Mouse (Mus musculus): ENCODE results near the gene Exosc6. TPM values are rescaled to one million over a fixed set of nuclear protein-coding genes. Genes with fewer than 3 reads are reported as not detected.

Gene Exosc6
- polyA plus RNA-seq, 1 experiment: 11.4 TPM

Small RNA genes lying within 50 kb of the gene (microRNA-seq; reads per million reads assigned to microRNA genes)
- gene Gm24103 (ENCODE audit: borderline microRNAs expressed) (not detected), gene Mir3473d (ENCODE audit: borderline microRNAs expressed) (4.1 reads per million, percentile 50 among the genes with 10 or more reads in this experiment)

Other genes with a start within 250 kb of the Exosc6 start
- 36.9 TPM for gene Cog4, start 209.7 kb upstream of the Exosc6 start, polyA plus RNA-seq (2012; fragmentation: generic; extraction: Trizol)
- gene Sf3b3, start 209.6 kb upstream of the Exosc6 start, polyA plus RNA-seq (2012; fragmentation: generic; extraction: Trizol): 91.8 TPM
- gene Fuk, start 153.9 kb upstream of the Exosc6 start, polyA plus RNA-seq (2012; fragmentation: generic; extraction: Trizol): 6.4 TPM
- 23.3 TPM for gene St3gal2, start 136.4 kb upstream of the Exosc6 start, polyA plus RNA-seq (2012; fragmentation: generic; extraction: Trizol)
- 44.0 TPM for gene Ddx19a, start 58.5 kb upstream of the Exosc6 start, polyA plus RNA-seq (2012; fragmentation: generic; extraction: Trizol)
- 5.6 TPM for gene Ddx19b, start 24.6 kb upstream of the Exosc6 start, polyA plus RNA-seq (2012; fragmentation: generic; extraction: Trizol)
- 152 TPM for gene Aars, start 23.2 kb upstream of the Exosc6 start, polyA plus RNA-seq (2012; fragmentation: generic; extraction: Trizol)
- not detected for gene Clec18a, start 36.1 kb downstream of the Exosc6 start, polyA plus RNA-seq (2012; fragmentation: generic; extraction: Trizol)
- gene Pdpr, start 38.3 kb downstream of the Exosc6 start, polyA plus RNA-seq (2012; fragmentation: generic; extraction: Trizol): 5.2 TPM
- gene Glg1, start 202.9 kb downstream of the Exosc6 start, polyA plus RNA-seq (2012; fragmentation: generic; extraction: Trizol): 30.0 TPM
- 28.8 TPM for gene Rfwd3, start 243.9 kb downstream of the Exosc6 start, polyA plus RNA-seq (2012; fragmentation: generic; extraction: Trizol)